ENCODE assay signal across 17 mouse cellular contexts in the genomic region with DNA sequence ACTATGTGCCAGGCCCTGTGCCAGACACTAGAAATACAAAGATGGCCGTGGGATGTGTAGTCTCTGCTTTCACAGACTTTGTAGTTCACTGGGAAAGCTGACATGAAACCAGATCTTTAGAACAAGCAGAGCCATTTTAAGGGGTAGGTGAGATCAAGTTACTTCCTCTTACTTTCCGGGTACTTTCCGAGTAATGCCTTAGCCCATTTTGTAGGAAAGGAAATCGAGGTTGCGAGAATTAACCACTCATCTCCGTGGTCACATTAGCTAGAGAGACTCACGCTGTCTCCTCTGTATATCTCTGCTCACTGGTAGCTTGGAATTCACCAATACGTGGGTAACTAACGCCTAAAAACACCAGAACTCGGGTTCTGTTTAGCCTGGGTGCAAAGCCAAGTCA.
DNase-seq lines count a peak whose midpoint lies in the region; ATAC-seq and TF ChIP-seq lines count a peak whose summit lies in the region.
"Had no signal": no experiment of that assay in that cellular context is flagged by ENCODE, and none has a peak within 500 bp of the region (broad histone marks: within the 10 kb centered on the region; RNA-seq: fewer than 3 reads in every experiment).

No protein-coding gene starts in this region.

- TF ChIP-seq CTCF in layer of hippocampus, adult 2 months (conservative IDR thresholded peaks at IDR 0.05), result no peak
- TF ChIP-seq CTCF in CH12.LX (conservative IDR thresholded peaks at IDR 0.05 in 1 of 2, IDR thresholded peaks at IDR 0.05 in 1 of 2; ENCODE audit: low read depth in 2 of 2, low read length in 2 of 2), result no peak
- TF ChIP-seq CTCF in lung, postnatal 0 days (IDR thresholded peaks at IDR 0.05), result no peak

- H3K27me3 ChIP-seq in CH12.LX (replicated peaks), result no peaks in the 10 kb centered on the region
- H3K27me3 ChIP-seq in splenic B cell, adult 2 months (ENCODE audit: control insufficient read depth, insufficient read depth, low read length, poor library complexity, severe bottlenecking), result no peaks in the 10 kb centered on the region
- no peaks in the 10 kb centered on the region for H3K27me3 ChIP-seq in lung, postnatal 0 days (replicated peaks; ENCODE audit: insufficient read depth, low read length)
- H3K27me3 ChIP-seq: embryonic facial prominence, embryonic 15.5 days; hindbrain, embryonic 15.5 days had no signal

- H3K36me3 ChIP-seq in CH12.LX (replicated peaks in 1 of 2; ENCODE audit: control insufficient read depth in 1 of 2, insufficient read depth in 1 of 2, low read length in 1 of 2), result no peaks in the 10 kb centered on the region
- no peaks in the 10 kb centered on the region for H3K36me3 ChIP-seq in splenic B cell, adult 2 months (ENCODE audit: control insufficient read depth, insufficient read depth, low read length, poor library complexity, severe bottlenecking)
- H3K36me3 ChIP-seq in lung, postnatal 0 days (ENCODE audit: insufficient read depth, low read length), result no peaks in the 10 kb centered on the region
- H3K36me3 ChIP-seq: embryonic facial prominence, embryonic 10.5 days; embryonic facial prominence, embryonic 15.5 days; forebrain, embryonic 12.5 days; heart, embryonic 10.5 days; heart, embryonic 15.5 days; hindbrain, embryonic 15.5 days; liver, embryonic 12.5 days; neural tube, embryonic 12.5 days had no signal

- no peaks in the 10 kb centered on the region for H3K79me2 ChIP-seq in CH12.LX (replicated peaks; ENCODE audit: control insufficient read depth, extremely low read depth, insufficient read depth, poor library complexity, severe bottlenecking)

- H3K4me3 ChIP-seq in layer of hippocampus, adult 2 months, result no peak overlapping the region
- H3K4me3 ChIP-seq in CH12.LX (replicated peaks in 1 of 3; ENCODE audit: low read depth in 2 of 3, low read length in 2 of 3, poor library complexity in 1 of 3), result no peak overlapping the region
- no peak overlapping the region for H3K4me3 ChIP-seq in lung, postnatal 0 days (ENCODE audit: low read depth, low read length)
- H3K4me3 ChIP-seq: embryonic facial prominence, embryonic 10.5 days; embryonic facial prominence, embryonic 15.5 days; forebrain, embryonic 12.5 days; heart, embryonic 10.5 days; heart, embryonic 15.5 days; hindbrain, embryonic 15.5 days; liver, embryonic 12.5 days; neural tube, embryonic 12.5 days had no signal

- peak overlapping the region; percentile 61 for H3K4me2 ChIP-seq in CH12.LX (ENCODE audit: insufficient read depth, low read depth, poor library complexity, severe bottlenecking)
- no peak overlapping the region for H3K4me2 ChIP-seq in lung, postnatal 0 days (replicated peaks; ENCODE audit: low read depth, low read length)
- H3K4me2 ChIP-seq: embryonic facial prominence, embryonic 15.5 days; forebrain, embryonic 12.5 days; heart, embryonic 15.5 days; hindbrain, embryonic 15.5 days; liver, embryonic 12.5 days; neural tube, embryonic 12.5 days had no signal

- in situ Hi-C loops in CH12.LX (cut with MboI; ENCODE audit: low pct_ligation_motif_present, low pct_unique_long_range_greater_than_20kb, low sequenced_read_pairs), result loop anchor here (5.0 to 10.0 kb wide), 3 partner anchors 121 to 721 kb away; partner anchors contain the start of gene Cacna1e

- peak overlapping the region; percentile 28; the same call in 1 of the 2 replicates for H3K27ac ChIP-seq in layer of hippocampus, adult 2 months
- no peak overlapping the region for H3K27ac ChIP-seq in CH12.LX (ENCODE audit: insufficient read depth, low read depth)
- no peak overlapping the region for H3K27ac ChIP-seq in lung, postnatal 0 days (ENCODE audit: low read length)
- H3K27ac ChIP-seq: embryonic facial prominence, embryonic 10.5 days; embryonic facial prominence, embryonic 15.5 days; forebrain, embryonic 12.5 days; heart, embryonic 10.5 days; heart, embryonic 15.5 days; hindbrain, embryonic 15.5 days; liver, embryonic 12.5 days; macrophage; neural tube, embryonic 12.5 days had no signal

- WGBS in lung, postnatal 0 days, result 81% methylated on average over 10 of the region's 10 CpGs

- TF ChIP-seq POLR2A in CH12.LX (IDR thresholded peaks at IDR 0.05; ENCODE audit: low read depth, low read length), result no peak

- no peak for TF ChIP-seq RAD21 in CH12.LX (IDR thresholded peaks at IDR 0.05; ENCODE audit: low read depth, low read length)

- DNase-seq in layer of hippocampus, adult 2 months (ENCODE audit: low spot score in 2 of 2), result no peak
- DNase-seq in layer of hippocampus, adult 9-11 months, result no peak
- DNase-seq in CH12.LX (ENCODE audit: extremely low read depth), result peak; percentile 35
- peak; percentile 62 for DNase-seq in splenic B cell, adult 2 months (ENCODE audit: low read depth, low spot score)
- no peak for DNase-seq in lung, postnatal 0 days (ENCODE audit: low spot score)
- DNase-seq in right cerebral cortex, adult 2 months (ENCODE audit: low spot score in 2 of 2), result no peak

- ATAC-seq in inflammation-experienced regulatory T-cells, adult 6 months, result peak; percentile 29
- no peak for ATAC-seq in lung, postnatal 0 days

- peak; percentile 38; the same call in 1 of the 2 replicates for TF ChIP-seq EP300 in CH12.LX (IDR thresholded peaks at IDR 0.05; ENCODE audit: low read length)
- no peak for TF ChIP-seq EP300 in lung, postnatal 0 days (IDR thresholded peaks at IDR 0.05)

- H3K9ac ChIP-seq in CH12.LX (ENCODE audit: insufficient read depth, low read depth), result peak overlapping the region; percentile 61
- H3K9ac ChIP-seq in lung, postnatal 0 days (replicated peaks; ENCODE audit: low read depth), result no peak overlapping the region
- H3K9ac ChIP-seq: embryonic facial prominence, embryonic 15.5 days; forebrain, embryonic 12.5 days; heart, embryonic 15.5 days; hindbrain, embryonic 15.5 days; liver, embryonic 12.5 days; liver, postnatal 0 days; neural tube, embryonic 12.5 days had no signal

- H3K4me1 ChIP-seq in CH12.LX (ENCODE audit: control insufficient read depth in 1 of 2, insufficient read depth in 2 of 2), result peaks cover 7 to 20% of the 10 kb centered on the region in 2 experiments
- no peaks in the 10 kb centered on the region for H3K4me1 ChIP-seq in lung, postnatal 0 days (ENCODE audit: insufficient read depth, low read depth, low read length)
- H3K4me1 ChIP-seq: forebrain, embryonic 12.5 days; heart, embryonic 15.5 days; hindbrain, embryonic 15.5 days; liver, embryonic 12.5 days had no signal

- dilution Hi-C loops in CH12.LX (cut with MboI; ENCODE audit: extremely low pct_ligation_motif_present, extremely low pct_unique_long_range_greater_than_20kb, low sequenced_read_pairs), result no loop called here

- H3K9me3 ChIP-seq in CH12.LX (replicated peaks; ENCODE audit: low read length), result no peaks in the 10 kb centered on the region
- H3K9me3 ChIP-seq in lung, postnatal 0 days (ENCODE audit: low read length), result no peaks in the 10 kb centered on the region
- H3K9me3 ChIP-seq: embryonic facial prominence, embryonic 10.5 days; embryonic facial prominence, embryonic 15.5 days; forebrain, embryonic 12.5 days; heart, embryonic 10.5 days; heart, embryonic 15.5 days; hindbrain, embryonic 15.5 days; liver, embryonic 12.5 days; neural tube, embryonic 12.5 days had no signal

TF ChIP-seq in CH12.LX, 34 proteins besides CTCF, POLR2A, EP300 and RAD21:
- TF ChIP-seq TCF12 (IDR thresholded peaks at IDR 0.05; ENCODE audit: low read depth, low read length) (no peak), MAFK (IDR thresholded peaks at IDR 0.05; ENCODE audit: insufficient replicate concordance, low read length) (no peak), ETS1 (conservative IDR thresholded peaks at IDR 0.05; ENCODE audit: low read depth, low read length) (no peak), IRF4 (IDR thresholded peaks at IDR 0.05; ENCODE audit: low read depth, low read length) (0 out of 2 replicates have a peak, but pooled peaks have one; percentile 17), PAX5 (IDR thresholded peaks at IDR 0.05; ENCODE audit: low read length) (no peak), HCFC1 (IDR thresholded peaks at IDR 0.05; ENCODE audit: low read depth, low read length) (no peak), POLR2AphosphoS2 (IDR thresholded peaks at IDR 0.05; ENCODE audit: low read depth, low read length) (no peak), MAZ (IDR thresholded peaks at IDR 0.05; ENCODE audit: low read depth, low read length) (no peak), BHLHE40 (IDR thresholded peaks at IDR 0.05; ENCODE audit: low read depth, low read length) (0 out of 2 replicates have a peak, but pooled peaks have one; percentile 8), RCOR1 (conservative IDR thresholded peaks at IDR 0.05; ENCODE audit: low read depth, low read length) (no peak), UBTF (IDR thresholded peaks at IDR 0.05; ENCODE audit: low read depth, low read length) (no peak)

Comparison
In these comparisons a context has a peak if more than half of its experiments do, and no peak if none do; other contexts are left out.
1. DNase-seq: peak in CH12.LX (single experiment) and splenic B cell, adult 2 months (single experiment); none in layer of hippocampus, adult 2 months (0 of 2), layer of hippocampus, adult 9-11 months (single experiment), lung, postnatal 0 days (single experiment) and right cerebral cortex, adult 2 months (0 of 2).